Mouse (Mus musculus): ENCODE results near the gene Ablim1.

DNA sequence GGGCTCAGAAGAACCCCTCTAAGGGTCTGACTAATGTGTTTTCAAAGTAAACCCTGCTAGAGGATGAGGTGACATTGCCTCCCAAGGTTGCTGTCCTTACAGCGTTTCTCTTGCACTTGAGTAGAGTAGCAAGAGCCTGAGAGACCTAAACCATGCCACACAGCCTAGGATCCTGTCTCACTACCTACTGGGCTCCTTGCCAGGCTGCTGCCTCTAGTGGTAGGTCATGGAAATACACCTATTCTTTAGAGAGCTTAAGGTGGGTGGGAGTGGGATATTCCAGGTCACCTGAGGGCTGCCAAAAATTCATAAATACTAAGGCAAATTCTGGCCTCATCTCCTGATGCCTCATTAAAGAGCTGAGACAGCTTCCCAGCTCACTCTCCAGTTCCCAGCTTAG, 164.4 kb downstream of the Ablim1 start:
- peak; percentile 85 for TF ChIP-seq CTCF (IDR thresholded peaks at IDR 0.05; ENCODE audit: borderline replicate concordance, insufficient read depth, low read depth, low read length)
- TF ChIP-seq POLR2A (IDR thresholded peaks at IDR 0.05; ENCODE audit: borderline replicate concordance, insufficient read depth, low read length), result no peak

Measured in cerebellum, adult 2 months (tissue).